Mouse (Mus musculus) myocyte (in vitro differentiated cells): ENCODE measurements around the gene Dgki. TPM values are rescaled to one million over a fixed set of nuclear protein-coding genes. Genes with fewer than 3 reads are reported as not detected.

Source experiments
- H3K27me3 ChIP-seq: one replicate; pipeline ENCODE4 v1.6.1; 2011; ENCODE audit not compliant: control insufficient read depth, insufficient read depth, insufficient read length
- H3K36me3 ChIP-seq: one replicate; pipeline ENCODE4 v1.6.1; 2011; ENCODE audit not compliant: control insufficient read depth, insufficient read depth
- H3K4me2 ChIP-seq: one replicate; pipeline ENCODE4 v1.6.1; 2011; ENCODE audit warnings: low read depth, control low read depth
- H3K4me3 ChIP-seq: one replicate; pipeline ENCODE4 v1.5.1; 2011; ENCODE audit warnings: mild to moderate bottlenecking, control low read depth, moderate library complexity
- H3K79me2 ChIP-seq: one replicate; pipeline ENCODE4 v1.6.1; 2011; ENCODE audit not compliant: control insufficient read depth, insufficient read depth
- H3ac ChIP-seq: one replicate; pipeline ENCODE4 v1.6.1; 2011; ENCODE audit not compliant: control insufficient read depth, insufficient read length
- CEBPB ChIP-seq: IDR thresholded peaks from 2 replicates; pipeline ENCODE4 v1.6.1; 2011; ENCODE audit warnings: mild to moderate bottlenecking, moderate library complexity; ENCODE audit not compliant: poor library complexity, insufficient read depth, severe bottlenecking
- E2F4 ChIP-seq: IDR thresholded peaks from one replicate; pipeline ENCODE4 v1.6.1; 2011; ENCODE audit warnings: mild to moderate bottlenecking, control low read depth, moderate library complexity; ENCODE audit not compliant: insufficient read depth
- MAX ChIP-seq: IDR thresholded peaks from one replicate; pipeline ENCODE4 v1.6.1; 2011; ENCODE audit warnings: low read depth, mild to moderate bottlenecking, control low read depth
- MYOD1 ChIP-seq, 3 experiments: IDR thresholded peaks; one replicate each; pipeline ENCODE4 v1.6.1; 2011; ENCODE audit warnings: control low read depth in 2 of 3, low read depth in 2 of 3, mild to moderate bottlenecking in 2 of 3, moderate library complexity in 1 of 3; ENCODE audit not compliant: insufficient read length in 2 of 3, control insufficient read depth in 1 of 3
- MYOG ChIP-seq, 3 experiments: IDR thresholded peaks; one replicate each; pipeline ENCODE4 v1.6.1; 2011; ENCODE audit warnings: control low read depth in 2 of 3, low read depth in 2 of 3, mild to moderate bottlenecking in 2 of 3; ENCODE audit not compliant: insufficient read length in 2 of 3, control insufficient read depth in 1 of 3, insufficient read depth in 1 of 3
- POLR2A ChIP-seq: IDR thresholded peaks from one replicate; pipeline ENCODE4 v1.6.1; 2011; ENCODE audit warnings: low read depth, mild to moderate bottlenecking, control low read depth, moderate library complexity; ENCODE audit not compliant: insufficient read length
- POLR2AphosphoS2 ChIP-seq: IDR thresholded peaks from one replicate; pipeline ENCODE4 v1.6.1; 2011; ENCODE audit warnings: low read depth, control low read depth; ENCODE audit not compliant: insufficient read length
- REST ChIP-seq: IDR thresholded peaks from one replicate; pipeline ENCODE4 v1.6.1; 2011; ENCODE audit warnings: mild to moderate bottlenecking, control low read depth, moderate library complexity; ENCODE audit not compliant: insufficient read depth, insufficient read length
- SRF ChIP-seq: IDR thresholded peaks from one replicate; pipeline ENCODE4 v1.6.1; 2011; ENCODE audit warnings: low read depth; ENCODE audit not compliant: control insufficient read depth, insufficient read length
- TCF12 ChIP-seq: IDR thresholded peaks from one replicate; pipeline ENCODE4 v1.6.1; 2011; ENCODE audit warnings: mild to moderate bottlenecking, control low read depth; ENCODE audit not compliant: poor library complexity, insufficient read depth, severe bottlenecking
- TCF3 ChIP-seq: IDR thresholded peaks from one replicate; pipeline ENCODE4 v1.6.1; 2011; ENCODE audit warnings: low read depth, control low read depth; ENCODE audit not compliant: insufficient read length
- USF1 ChIP-seq: IDR thresholded peaks from one replicate; pipeline ENCODE4 v1.6.1; 2011; ENCODE audit warnings: low read depth, mild to moderate bottlenecking, control low read depth, moderate library complexity
- polyA plus RNA-seq: library from polyadenylated mRNA; unstranded; fragments of >200 nt; fragmentation: generic; extraction: Trizol; gene quantifications from one replicate; pipeline ENCODE4 v1.2.1, GENCODE M21; 2012; ENCODE audit warnings: missing spikeins

Gene Dgki
- polyA plus RNA-seq, 1 experiment, result 0.02 TPM

DNA sequence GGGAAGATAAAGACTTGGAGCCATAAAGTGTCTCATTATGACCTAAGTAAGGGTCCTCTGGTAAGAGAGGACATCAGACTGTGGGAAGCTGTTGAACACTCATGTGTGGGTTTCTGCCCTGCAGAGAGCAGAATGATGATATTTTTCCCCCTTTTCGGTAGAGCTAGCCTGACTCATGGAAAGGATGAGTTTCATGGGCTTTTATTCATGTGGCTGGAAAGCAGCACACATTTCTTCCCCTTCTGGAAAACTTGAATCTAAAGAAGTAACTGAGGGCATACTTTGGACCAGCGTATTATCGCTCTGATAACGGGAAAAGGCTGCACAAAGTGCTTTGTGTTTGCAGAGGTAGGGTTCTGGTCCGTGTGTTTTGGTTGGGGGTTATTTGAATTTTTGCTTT is 99.1 kb downstream of the Dgki start:
- H3K4me3 ChIP-seq, result no peak overlapping the region
- no peaks in the 10 kb centered on the region for H3K36me3 ChIP-seq
- H3ac ChIP-seq, result no peak overlapping the region
- no peak for TF ChIP-seq REST
- no peak for TF ChIP-seq POLR2A
- TF ChIP-seq USF1, result no peak
- no peak for TF ChIP-seq CEBPB
- TF ChIP-seq E2F4, result no peak
- no peak for TF ChIP-seq MAX
- TF ChIP-seq TCF3, result no peak
- no peak for TF ChIP-seq MYOD1 (IDR thresholded peaks at IDR 0.05; ENCODE audit: control insufficient read depth in 1 of 3, insufficient read length in 2 of 3, low read depth in 2 of 3)
- TF ChIP-seq TCF12, result no peak
- no peak for TF ChIP-seq MYOG (IDR thresholded peaks at IDR 0.05; ENCODE audit: control insufficient read depth in 1 of 3, insufficient read depth in 1 of 3, insufficient read length in 2 of 3, low read depth in 2 of 3)
- H3K79me2 ChIP-seq, result no peaks in the 10 kb centered on the region
- no peak overlapping the region for H3K4me2 ChIP-seq
- no peaks in the 10 kb centered on the region for H3K27me3 ChIP-seq

DNA sequence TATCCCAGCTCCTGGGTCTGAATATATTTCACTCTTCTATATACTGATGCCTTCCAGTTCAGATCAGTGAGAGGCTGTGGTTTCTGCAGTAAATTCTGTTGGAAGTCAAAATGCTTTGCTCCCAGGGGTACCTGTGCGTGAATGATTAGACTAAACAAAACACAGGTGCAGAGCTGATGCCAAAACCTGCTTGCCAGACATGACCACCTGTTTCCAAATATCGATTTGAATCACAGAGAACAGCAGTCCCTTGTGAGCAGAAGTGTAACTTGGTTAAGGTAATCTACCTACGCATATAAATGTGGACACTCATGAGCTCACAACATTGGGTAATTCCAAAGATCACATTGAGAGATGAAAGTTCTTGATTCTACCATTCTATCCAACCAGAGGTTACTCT is 100.5 kb downstream of the Dgki start:
- TF ChIP-seq POLR2A, result no peak
- TF ChIP-seq REST, result no peak
- no peak for TF ChIP-seq MYOG (IDR thresholded peaks at IDR 0.05; ENCODE audit: control insufficient read depth in 1 of 3, insufficient read depth in 1 of 3, insufficient read length in 2 of 3, low read depth in 2 of 3)
- TF ChIP-seq SRF, result no peak
- TF ChIP-seq MYOD1 (IDR thresholded peaks at IDR 0.05; ENCODE audit: control insufficient read depth in 1 of 3, insufficient read length in 2 of 3, low read depth in 2 of 3), result no peak
- TF ChIP-seq USF1, result no peak
- no peak for TF ChIP-seq MAX
- TF ChIP-seq E2F4, result no peak
- TF ChIP-seq CEBPB, result no peak
- TF ChIP-seq TCF3, result no peak
- no peak for TF ChIP-seq POLR2AphosphoS2
- no peak for TF ChIP-seq TCF12
- H3K4me2 ChIP-seq, result no peak overlapping the region
- H3K36me3 ChIP-seq, result no peaks in the 10 kb centered on the region
- H3K79me2 ChIP-seq, result no peaks in the 10 kb centered on the region
- no peaks in the 10 kb centered on the region for H3K27me3 ChIP-seq
- no peak overlapping the region for H3K4me3 ChIP-seq
- no peak overlapping the region for H3ac ChIP-seq

DNA sequence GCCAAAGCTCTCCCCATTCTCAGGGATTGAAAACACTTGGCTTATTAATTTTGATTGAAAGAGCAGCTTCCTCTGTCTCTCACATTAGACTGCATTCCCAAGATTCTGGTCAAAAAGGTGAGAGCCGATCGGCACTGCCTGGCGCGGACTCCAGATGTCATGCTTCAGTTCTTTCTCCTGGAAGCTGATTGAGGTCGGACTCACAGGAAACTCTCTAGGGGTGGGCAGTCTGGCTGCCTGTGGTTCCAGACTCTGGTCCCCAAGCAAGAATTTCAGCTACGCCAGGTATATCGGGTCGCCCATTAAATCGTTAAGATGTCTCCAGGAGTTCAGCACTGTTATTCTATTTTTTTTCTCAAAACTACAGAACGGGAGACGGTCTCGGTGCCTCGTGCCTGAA is 102.2 kb downstream of the Dgki start:
- Histone ChIP-seq H3K79me2 (no peaks in the 10 kb centered on the region), H3K4me3 (no peak overlapping the region), H3K27me3 (no peaks in the 10 kb centered on the region), H3K36me3 (no peaks in the 10 kb centered on the region), H3ac (no peak overlapping the region), H3K4me2 (no peak overlapping the region)
- TF ChIP-seq CEBPB (no peak), MAX (no peak), TCF12 (no peak), MYOG (IDR thresholded peaks at IDR 0.05; ENCODE audit: control insufficient read depth in 1 of 3, insufficient read depth in 1 of 3, insufficient read length in 2 of 3, low read depth in 2 of 3) (no peak), POLR2A (no peak), REST (no peak), E2F4 (no peak), TCF3 (no peak), MYOD1 (IDR thresholded peaks at IDR 0.05; ENCODE audit: control insufficient read depth in 1 of 3, insufficient read length in 2 of 3, low read depth in 2 of 3) (no peak)

GRCm38 (mm10) chr6:37196870-37197269 is 103.1 kb downstream of the Dgki start:
- no peaks in the 10 kb centered on the region for H3K36me3 ChIP-seq
- H3K79me2 ChIP-seq, result no peaks in the 10 kb centered on the region
- TF ChIP-seq TCF12 (no peak), MYOG (IDR thresholded peaks at IDR 0.05; ENCODE audit: control insufficient read depth in 1 of 3, insufficient read depth in 1 of 3, insufficient read length in 2 of 3, low read depth in 2 of 3) (no peak), E2F4 (no peak), MAX (no peak), POLR2A (no peak), USF1 (no peak), POLR2AphosphoS2 (no peak), MYOD1 (IDR thresholded peaks at IDR 0.05; ENCODE audit: control insufficient read depth in 1 of 3, insufficient read length in 2 of 3, low read depth in 2 of 3) (no peak), TCF3 (no peak), REST (no peak), SRF (no peak), CEBPB (no peak)
- H3ac ChIP-seq, result no peak overlapping the region
- no peak overlapping the region for H3K4me2 ChIP-seq
- no peak overlapping the region for H3K4me3 ChIP-seq
- H3K27me3 ChIP-seq, result no peaks in the 10 kb centered on the region

GRCm38 (mm10) chr6:37195766-37196165 is 104.2 kb downstream of the Dgki start:
- no peaks in the 10 kb centered on the region for H3K27me3 ChIP-seq

More at GRCm38 (mm10) chr6:37195766-37196165, 104.2 kb downstream of the Dgki start:
- Histone ChIP-seq H3ac (no peak overlapping the region), H3K79me2 (no peaks in the 10 kb centered on the region), H3K4me2 (no peak overlapping the region), H3K4me3 (no peak overlapping the region), H3K36me3 (no peaks in the 10 kb centered on the region)
- no peak for TF ChIP-seq TCF3
- TF ChIP-seq MYOD1 (IDR thresholded peaks at IDR 0.05; ENCODE audit: control insufficient read depth in 1 of 3, insufficient read length in 2 of 3, low read depth in 2 of 3), result no peak
- no peak for TF ChIP-seq MAX
